Mouse (Mus musculus): ENCODE results near the gene Ndufaf1. TPM values are rescaled to one million over a fixed set of nuclear protein-coding genes. Genes with fewer than 3 reads are reported as not detected.

Ndufaf1 gene
- polyA plus RNA-seq (2015; fragmentation: Nextera tagmentation; extraction: Ambion mirVana) = 40.8 and 41.2 TPM in 2 replicates

GRCm38 (mm10) chr2:119662220-119663182 is at the start of gene Ndufaf1:
Ndufaf1 (minus strand) TSS chr2:119662827.
- Histone ChIP-seq H3K4me2 (replicated peaks) (peak within 1 kb of the TSS; percentile 68), H3K27me3 (peaks cover 4% of the 10 kb centered on the region; the same call in 1 of the 2 replicates), H3K36me3 (peaks cover 25% of the 10 kb centered on the region), H3K9ac (replicated peaks) (peak within 1 kb of the TSS; percentile 89), H3K4me1 (replicated peaks) (peaks cover 11% of the 10 kb centered on the region), H3K27ac (no peak within 1 kb of the TSS), H3K9me3 (no peaks in the 10 kb centered on the region), H3K4me3 (replicated peaks) (peak within 1 kb of the TSS; percentile 84)
- peak; percentile 87 for ATAC-seq
- WGBS = 1% methylated on average over 44 of the region's 44 CpGs

- no peak overlapping the region for H3K9ac ChIP-seq (replicated peaks)
- H3K27me3 ChIP-seq = no peaks in the 10 kb centered on the region
- no peak overlapping the region for H3K4me2 ChIP-seq (replicated peaks)
- H3K9me3 ChIP-seq = no peaks in the 10 kb centered on the region
- H3K36me3 ChIP-seq = peaks cover 76% of the 10 kb centered on the region
- no peaks in the 10 kb centered on the region for H3K4me1 ChIP-seq (replicated peaks)
- no peak overlapping the region for H3K27ac ChIP-seq
- 96% methylated on average over 3 of the region's 3 CpGs for WGBS
- no peak for ATAC-seq
- H3K4me3 ChIP-seq (replicated peaks) = no peak overlapping the region
These were observed 47.4 kb upstream of the Ndufaf1 start for GRCm38 (mm10) chr2:119710011-119710410.

- Histone ChIP-seq H3K4me2 (replicated peaks) (no peak overlapping the region), H3K9me3 (no peaks in the 10 kb centered on the region), H3K9ac (replicated peaks) (no peak overlapping the region), H3K27me3 (no peaks in the 10 kb centered on the region), H3K4me1 (replicated peaks) (no peaks in the 10 kb centered on the region), H3K4me3 (replicated peaks) (no peak overlapping the region), H3K27ac (no peak overlapping the region), H3K36me3 (peaks cover 69% of the 10 kb centered on the region)
- ATAC-seq = no peak
- 94% methylated on average over 3 of the region's 3 CpGs for WGBS
These were observed 45.0 kb upstream of the Ndufaf1 start for GRCm38 (mm10) chr2:119707676-119708075.

- ATAC-seq = no peak
- no peak overlapping the region for H3K9ac ChIP-seq (replicated peaks)
- no peak overlapping the region for H3K27ac ChIP-seq
- WGBS = 88% methylated on average over 2 of the region's 2 CpGs
- no peaks in the 10 kb centered on the region for H3K27me3 ChIP-seq
- no peaks in the 10 kb centered on the region for H3K9me3 ChIP-seq
- H3K4me2 ChIP-seq (replicated peaks) = no peak overlapping the region
- H3K4me1 ChIP-seq (replicated peaks) = no peaks in the 10 kb centered on the region
- H3K36me3 ChIP-seq = peaks cover 40% of the 10 kb centered on the region
- no peak overlapping the region for H3K4me3 ChIP-seq (replicated peaks)
These were observed 40.5 kb upstream of the Ndufaf1 start for GRCm38 (mm10) chr2:119703171-119703570.

- H3K9me3 ChIP-seq = no peaks in the 10 kb centered on the region
- WGBS = 92% methylated on average over 3 of the region's 3 CpGs
- ATAC-seq = no peak
- no peak overlapping the region for H3K4me3 ChIP-seq (replicated peaks)
- H3K27ac ChIP-seq = no peak overlapping the region
- no peaks in the 10 kb centered on the region for H3K27me3 ChIP-seq
- 0 out of 2 replicates have a peak, but pooled peaks cover 21% of the 10 kb centered on the region for H3K36me3 ChIP-seq
- H3K9ac ChIP-seq (replicated peaks) = no peak overlapping the region
- H3K4me2 ChIP-seq (replicated peaks) = no peak overlapping the region
- H3K4me1 ChIP-seq (replicated peaks) = no peaks in the 10 kb centered on the region
These were observed 37.3 kb upstream of the Ndufaf1 start for GRCm38 (mm10) chr2:119699962-119700361.

GRCm38 (mm10) chr2:119698472-119698871 is 35.8 kb upstream of the Ndufaf1 start:
- Histone ChIP-seq H3K4me3 (replicated peaks) (no peak overlapping the region), H3K4me2 (replicated peaks) (no peak overlapping the region), H3K4me1 (replicated peaks) (no peaks in the 10 kb centered on the region), H3K27ac (no peak overlapping the region), H3K36me3 (peaks cover 27% of the 10 kb centered on the region), H3K27me3 (no peaks in the 10 kb centered on the region), H3K9ac (replicated peaks) (no peak overlapping the region), H3K9me3 (no peaks in the 10 kb centered on the region)
- 98% methylated on average over 2 of the region's 2 CpGs for WGBS
- ATAC-seq = no peak

GRCm38 (mm10) chr2:119696111-119696510 is 33.5 kb upstream of the Ndufaf1 start:
- 89% methylated on average over 1 of the region's 1 CpGs for WGBS
- H3K9me3 ChIP-seq = no peaks in the 10 kb centered on the region
- H3K36me3 ChIP-seq = peaks cover 25% of the 10 kb centered on the region
- no peak for ATAC-seq
- H3K4me3 ChIP-seq (replicated peaks) = no peak overlapping the region
- H3K9ac ChIP-seq (replicated peaks) = no peak overlapping the region
- H3K4me2 ChIP-seq (replicated peaks) = no peak overlapping the region
- H3K4me1 ChIP-seq (replicated peaks) = no peaks in the 10 kb centered on the region
- no peaks in the 10 kb centered on the region for H3K27me3 ChIP-seq
- H3K27ac ChIP-seq = no peak overlapping the region

GRCm38 (mm10) chr2:119694826-119695225 is 32.2 kb upstream of the Ndufaf1 start:
- no peak overlapping the region for H3K4me2 ChIP-seq (replicated peaks)
- ATAC-seq = no peak
- no peaks in the 10 kb centered on the region for H3K9me3 ChIP-seq

GRCm38 (mm10) chr2:119692003-119692701 is 29.5 kb upstream of the Ndufaf1 start:
- H3K9me3 ChIP-seq = no peaks in the 10 kb centered on the region
- no peak overlapping the region for H3K4me2 ChIP-seq (replicated peaks)
- no peak overlapping the region for H3K27ac ChIP-seq
- no peak overlapping the region for H3K4me3 ChIP-seq (replicated peaks)
- no peak for ATAC-seq
- no peak overlapping the region for H3K9ac ChIP-seq (replicated peaks)
- 78% methylated on average over 9 of the region's 9 CpGs for WGBS
- peaks cover 29% of the 10 kb centered on the region for H3K36me3 ChIP-seq
- no peaks in the 10 kb centered on the region for H3K4me1 ChIP-seq (replicated peaks)
- no peaks in the 10 kb centered on the region for H3K27me3 ChIP-seq

More at GRCm38 (mm10) chr2:119694826-119695225, 32.2 kb upstream of the Ndufaf1 start:
- no peaks in the 10 kb centered on the region for H3K4me1 ChIP-seq (replicated peaks)
- WGBS = over 99% methylated on average over 2 of the region's 2 CpGs
- no peak overlapping the region for H3K27ac ChIP-seq
- H3K9ac ChIP-seq (replicated peaks) = no peak overlapping the region
- no peak overlapping the region for H3K4me3 ChIP-seq (replicated peaks)
- peaks cover 18% of the 10 kb centered on the region for H3K36me3 ChIP-seq
- H3K27me3 ChIP-seq = no peaks in the 10 kb centered on the region

GRCm38 (mm10) chr2:119683706-119684105 is 21.1 kb upstream of the Ndufaf1 start:
- no peak overlapping the region for H3K9ac ChIP-seq (replicated peaks)
- no peak overlapping the region for H3K27ac ChIP-seq
- H3K4me2 ChIP-seq (replicated peaks) = no peak overlapping the region
- H3K27me3 ChIP-seq = no peaks in the 10 kb centered on the region
- 94% methylated on average over 2 of the region's 2 CpGs for WGBS
- H3K9me3 ChIP-seq = no peaks in the 10 kb centered on the region
- peaks cover 11% of the 10 kb centered on the region for H3K36me3 ChIP-seq
- peaks cover 5% of the 10 kb centered on the region; the same call in 1 of the 2 replicates for H3K4me1 ChIP-seq (replicated peaks)
- no peak for ATAC-seq
- H3K4me3 ChIP-seq (replicated peaks) = no peak overlapping the region

- H3K4me2 ChIP-seq (replicated peaks) = peak overlapping the region; percentile 90
- peak overlapping the region; percentile 100 for H3K4me3 ChIP-seq (replicated peaks)
- ATAC-seq = no peak
- no peaks in the 10 kb centered on the region for H3K36me3 ChIP-seq
- H3K9me3 ChIP-seq = no peaks in the 10 kb centered on the region
- no peak overlapping the region for H3K27ac ChIP-seq
- WGBS = 9% methylated on average over 5 of the region's 5 CpGs
- H3K4me1 ChIP-seq (replicated peaks) = peaks cover 26% of the 10 kb centered on the region
- peaks cover 5% of the 10 kb centered on the region; the same call in 1 of the 2 replicates for H3K27me3 ChIP-seq
- H3K9ac ChIP-seq (replicated peaks) = peak overlapping the region; percentile 99
These were observed 13.2 kb upstream of the Ndufaf1 start for GRCm38 (mm10) chr2:119675831-119676230.
